Comparison of ENCODE assay signal across 11 mouse cellular contexts in the genomic region with DNA sequence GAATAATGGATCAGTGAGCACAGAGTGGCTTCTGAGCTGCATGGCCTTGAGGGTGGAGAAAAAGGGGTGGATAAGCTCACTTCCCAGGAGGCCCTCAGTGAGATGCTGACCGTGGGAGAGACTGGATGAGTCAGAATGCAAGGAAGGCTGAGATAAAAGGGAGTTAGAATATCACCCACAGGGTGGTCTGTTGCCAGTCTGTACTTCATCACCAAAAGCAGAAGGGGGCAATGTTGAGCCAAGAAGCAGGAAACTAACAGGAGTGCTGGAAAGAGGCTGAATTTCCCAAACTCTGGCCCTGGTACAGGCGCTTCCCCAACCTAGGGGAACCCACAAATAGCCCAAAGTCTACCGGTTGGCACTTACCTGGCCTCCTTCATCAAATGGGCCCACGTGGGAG. TPM values are rescaled to one million over a fixed set of nuclear protein-coding genes. Genes with fewer than 3 reads are reported as not detected.
DNase-seq lines count a peak whose midpoint lies in the region; ATAC-seq and TF ChIP-seq lines count a peak whose summit lies in the region.
"Had no signal": no experiment of that assay in that cellular context is flagged by ENCODE, and none has a peak within 500 bp of the region (broad histone marks: within the 10 kb centered on the region; RNA-seq: fewer than 3 reads in every experiment).

No protein-coding gene starts in this region.

- peak; percentile 33 for DNase-seq in gastrocnemius, adult 18-20 months (ENCODE audit: low spot score)
- DNase-seq in gastrocnemius, postnatal 25 days = no peak
- DNase-seq in lung, postnatal 0 days (ENCODE audit: low spot score) = no peak
- no peak for DNase-seq in lung, adult 18-20 months
- peak; percentile 37 for DNase-seq in adipocyte (ENCODE audit: low spot score)
- no peak for DNase-seq in urinary bladder, postnatal 14 days (ENCODE audit: low spot score)
- DNase-seq: kidney, adult 9 months; thymus, postnatal 4 days had no signal

- H3K27ac ChIP-seq in lung, postnatal 0 days (ENCODE audit: low read length) = no peak overlapping the region
- no peak overlapping the region for H3K27ac ChIP-seq in small intestine, adult 2 months (ENCODE audit: insufficient read depth, low read depth, low read length)
- H3K27ac ChIP-seq: embryonic facial prominence, embryonic 12.5 days had no signal

- no peaks in the 10 kb centered on the region for H3K27me3 ChIP-seq in lung, postnatal 0 days (replicated peaks; ENCODE audit: insufficient read depth, low read length)
- H3K27me3 ChIP-seq in small intestine, adult 2 months (ENCODE audit: control insufficient read depth, insufficient read depth, low read length) = no peaks in the 10 kb centered on the region
- H3K27me3 ChIP-seq: embryonic facial prominence, embryonic 12.5 days had no signal

- no peaks in the 10 kb centered on the region for H3K9me3 ChIP-seq in lung, postnatal 0 days (ENCODE audit: low read length)
- H3K9me3 ChIP-seq: embryonic facial prominence, embryonic 12.5 days had no signal

- H3K4me2 ChIP-seq in lung, postnatal 0 days (replicated peaks; ENCODE audit: low read depth, low read length) = no peak overlapping the region
- H3K4me2 ChIP-seq: embryonic facial prominence, embryonic 12.5 days had no signal

- H3K9ac ChIP-seq in lung, postnatal 0 days (replicated peaks; ENCODE audit: low read depth) = no peak overlapping the region
- H3K9ac ChIP-seq: embryonic facial prominence, embryonic 12.5 days had no signal

- 81% methylated on average over 4 of the region's 4 CpGs for WGBS in lung, postnatal 0 days
- 87% methylated on average over 4 of the region's 4 CpGs for WGBS in small intestine, adult 2 months

- TF ChIP-seq POLR2A in small intestine, adult 2 months (IDR thresholded peaks at IDR 0.05; ENCODE audit: low read depth, low read length) = no peak

- no peaks in the 10 kb centered on the region for H3K36me3 ChIP-seq in lung, postnatal 0 days (ENCODE audit: insufficient read depth, low read length)
- peaks cover 9% of the 10 kb centered on the region for H3K36me3 ChIP-seq in small intestine, adult 2 months (ENCODE audit: control insufficient read depth, insufficient read depth, low read length)

- ATAC-seq in lung, postnatal 0 days = no peak
- ATAC-seq in monocyte, adult 5-6 weeks (replicated peaks; ENCODE audit: insufficient number of reproducible peaks, low FRiP score, low TSS enrichment, poor library complexity, severe bottlenecking) = no peak

- H3K4me3 ChIP-seq in lung, postnatal 0 days (ENCODE audit: low read depth, low read length) = no peak overlapping the region
- no peak overlapping the region for H3K4me3 ChIP-seq in small intestine, adult 2 months (ENCODE audit: low read depth, low read length)
- H3K4me3 ChIP-seq: embryonic facial prominence, embryonic 12.5 days had no signal

- H3K4me1 ChIP-seq in lung, postnatal 0 days (ENCODE audit: insufficient read depth, low read depth, low read length) = no peaks in the 10 kb centered on the region
- no peaks in the 10 kb centered on the region for H3K4me1 ChIP-seq in small intestine, adult 2 months (ENCODE audit: control insufficient read depth, insufficient read depth, insufficient read length, low read length)
- H3K4me1 ChIP-seq: embryonic facial prominence, embryonic 12.5 days had no signal

- peak; percentile 60 for TF ChIP-seq CTCF in lung, postnatal 0 days (IDR thresholded peaks at IDR 0.05)
- peak; percentile 32; the same call in 1 of the 2 replicates for TF ChIP-seq CTCF in small intestine, adult 2 months (IDR thresholded peaks at IDR 0.05; ENCODE audit: extremely low read depth, insufficient read length, insufficient replicate concordance, low read depth, low read length)

- TF ChIP-seq EP300 in lung, postnatal 0 days (IDR thresholded peaks at IDR 0.05) = no peak

RNA-seq across cellular contexts. Expression of gene B3gntl1, which starts 42.5 kb away (rescaled TPM):
- 1 to 10 TPM; 2.3 to 2.9 TPM for total RNA-seq in gastrocnemius, adult 18-20 months (2021)
- 1 to 10 TPM; 2.4 to 2.5 TPM for total RNA-seq in gastrocnemius, postnatal 25 days (2021)
- 3.4 and 4.3 TPM in 2 replicates for polyA plus RNA-seq in lung, postnatal 0 days (2015; fragmentation: Nextera tagmentation; extraction: Ambion mirVana)
- polyA plus RNA-seq in small intestine, adult 2 months (2012; rRNA removed) = 2.1 and 4.4 TPM in 2 replicates
- total RNA-seq in monocyte, adult 5-6 weeks (2017) = 9.2 to 22.9 TPM (median 13.1 TPM) in 3 replicates

Comparison
In these comparisons a context has a peak if more than half of its experiments do, and no peak if none do; other contexts are left out.
1. DNase-seq: peak in gastrocnemius, adult 18-20 months (single experiment) and adipocyte (single experiment); none in gastrocnemius, postnatal 25 days (single experiment), lung, postnatal 0 days (single experiment), lung, adult 18-20 months (0 of 2) and urinary bladder, postnatal 14 days (single experiment).